Mouse (Mus musculus) midbrain, embryonic 12.5 days (tissue): ENCODE results near the gene Pgf. TPM values are rescaled to one million over a fixed set of nuclear protein-coding genes. Genes with fewer than 3 reads are reported as not detected.

Experiments
- ATAC-seq: fragments of 200-750 bp; cut with Nextera tagmentation; 2 replicates; pipeline ENCODE4 v1.8.0; 2017; ENCODE audit warnings: low read depth, moderate TSS enrichment, moderate library complexity; ENCODE audit not compliant: low FRiP score
- H3K27ac ChIP-seq: fragments of 300-500 bp; sonication (generic); replicated peaks from 2 replicates; pipeline ENCODE4 v1.5.1; 2016; ENCODE audit warnings: mild to moderate bottlenecking
- H3K27me3 ChIP-seq: fragments of 300-500 bp; sonication (generic); 2 replicates; pipeline ENCODE4 v1.6.1; 2016; ENCODE audit warnings: mild to moderate bottlenecking
- H3K36me3 ChIP-seq: fragments of 300-500 bp; sonication (generic); 2 replicates; pipeline ENCODE4 v1.6.1; 2016
- H3K4me1 ChIP-seq: fragments of 300-500 bp; sonication (generic); 2 replicates; pipeline ENCODE4 v1.6.1; 2016
- H3K4me2 ChIP-seq: fragments of 300-500 bp; sonication (generic); replicated peaks from 2 replicates; pipeline ENCODE4 v1.6.1; 2016; ENCODE audit warnings: mild to moderate bottlenecking, moderate library complexity
- H3K4me3 ChIP-seq: fragments of 300-500 bp; sonication (generic); 2 replicates; pipeline ENCODE4 v1.5.1; 2016; ENCODE audit warnings: mild to moderate bottlenecking
- H3K9ac ChIP-seq: fragments of 300-500 bp; sonication (generic); replicated peaks from 2 replicates; pipeline ENCODE4 v1.6.1; 2016; ENCODE audit warnings: mild to moderate bottlenecking, moderate library complexity
- H3K9me3 ChIP-seq: fragments of 300-500 bp; sonication (generic); 2 replicates; pipeline ENCODE4 v1.6.1; 2016; ENCODE audit warnings: mild to moderate bottlenecking
- WGBS: fragments of 180-500 bp; shearing (Covaris S2); methylation state at CpG from one replicate; pipeline ENCODE4 v1.1.7; 2016; 5-methylcytosine and 5-hydroxymethylcytosine counted together
- polyA plus RNA-seq: library from polyadenylated mRNA; unstranded; fragments of >200 nt; fragmentation: Nextera tagmentation; extraction: Ambion mirVana; gene quantifications from 2 replicates; pipeline ENCODE4 v1.2.1, GENCODE M21; 2016

Gene Pgf
- polyA plus RNA-seq, 1 experiment from 2014 or later: 5.7 TPM

DNA sequence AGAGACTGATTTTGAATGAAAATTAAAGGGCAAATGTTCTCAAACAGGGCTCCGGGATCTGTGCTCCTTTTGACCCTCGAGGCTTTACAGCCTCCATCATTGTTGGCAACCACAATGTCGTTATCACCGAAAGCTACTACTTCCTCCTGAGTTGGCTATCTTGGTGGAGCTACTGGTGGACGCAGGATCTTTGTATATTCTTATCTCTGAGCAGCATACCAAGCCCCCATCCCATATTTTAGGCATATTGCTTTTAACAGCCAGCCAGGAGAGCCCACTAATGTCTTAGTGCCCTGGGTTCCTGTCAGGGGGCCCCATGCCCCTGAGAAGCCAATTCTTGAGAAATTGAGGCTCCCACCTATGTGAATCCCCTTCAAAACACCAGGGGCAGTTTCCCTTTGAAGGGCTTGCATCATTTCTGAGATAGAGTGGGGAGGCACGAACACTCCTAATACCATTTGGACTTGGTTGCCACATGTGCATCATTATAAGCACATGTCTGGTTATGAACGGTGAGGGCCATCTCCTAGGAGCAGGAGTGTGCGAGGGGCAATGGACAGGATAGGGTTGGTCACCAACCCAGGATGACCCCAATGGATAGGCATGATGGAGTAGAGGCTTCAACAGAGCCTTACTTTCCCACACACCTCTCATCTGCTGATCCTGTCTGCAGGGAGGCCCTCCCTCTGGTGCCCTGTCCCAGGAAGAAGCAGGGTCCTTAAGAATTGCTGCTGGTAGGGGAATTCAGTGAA lies 43.4 kb downstream of the Pgf start:
- no peaks in the 10 kb centered on the region for H3K27me3 ChIP-seq
- H3K4me2 ChIP-seq: no peak overlapping the region
- ATAC-seq: no peak
- no peaks in the 10 kb centered on the region for H3K9me3 ChIP-seq
- no peak overlapping the region for H3K27ac ChIP-seq
- no peaks in the 10 kb centered on the region for H3K4me1 ChIP-seq
- no peak overlapping the region for H3K4me3 ChIP-seq
- H3K9ac ChIP-seq: no peak overlapping the region
- WGBS: 94% methylated on average over 8 of the region's 8 CpGs
- H3K36me3 ChIP-seq: peaks cover 63% of the 10 kb centered on the region

DNA sequence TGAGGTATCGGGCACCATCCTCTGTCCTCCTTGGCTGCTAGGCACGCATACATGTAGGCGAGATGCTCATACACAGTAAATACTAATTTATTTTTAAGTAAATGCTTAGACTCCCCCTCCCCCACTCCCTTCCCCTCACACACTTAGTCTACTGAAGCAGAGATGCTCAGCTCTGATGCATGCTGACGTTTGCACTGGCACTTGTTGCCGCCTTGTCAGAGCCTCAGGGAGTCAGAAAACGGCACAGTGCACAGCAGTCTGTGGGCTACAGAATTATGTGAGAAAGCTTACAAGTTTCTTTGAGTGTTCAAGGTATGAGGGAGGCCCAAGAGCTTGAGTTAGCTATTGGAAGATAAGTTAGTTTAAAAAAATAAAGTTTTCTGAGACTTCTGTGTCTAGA lies 46.2 kb downstream of the Pgf start:
- Histone ChIP-seq H3K9ac (no peak overlapping the region), H3K9me3 (no peaks in the 10 kb centered on the region), H3K4me2 (no peak overlapping the region), H3K27ac (no peak overlapping the region), H3K4me3 (no peak overlapping the region), H3K27me3 (no peaks in the 10 kb centered on the region), H3K4me1 (no peaks in the 10 kb centered on the region), H3K36me3 (peaks cover 89% of the 10 kb centered on the region)
- ATAC-seq: no peak
- WGBS: 87% methylated on average over 6 of the region's 6 CpGs

DNA sequence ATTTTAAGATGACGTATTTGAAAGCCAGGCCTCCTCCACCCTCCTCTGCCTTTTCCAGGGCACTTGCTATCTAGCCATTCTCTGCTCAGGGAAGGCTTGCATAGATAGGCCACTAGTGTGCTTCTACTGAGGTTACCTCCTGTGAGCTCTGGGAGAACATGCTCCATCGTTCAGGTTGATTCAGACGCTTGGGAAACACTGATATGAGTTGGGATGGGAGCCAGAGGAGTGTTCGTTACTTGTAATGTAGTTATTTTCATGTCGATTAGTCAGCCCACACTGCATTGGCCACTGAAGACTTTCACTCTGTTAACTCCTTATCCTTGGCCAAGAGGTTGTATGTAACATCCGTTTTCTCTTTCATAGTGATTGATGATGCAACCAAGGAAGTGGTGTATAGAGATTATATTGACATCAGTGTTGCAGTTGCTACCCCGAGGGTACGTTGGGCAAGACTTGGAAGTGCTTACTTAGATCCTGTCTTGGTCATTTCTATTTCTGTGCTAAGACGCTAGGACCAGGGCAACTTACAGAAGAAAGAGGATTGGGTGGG lies 48.1 kb downstream of the Pgf start:
- Histone ChIP-seq H3K4me2 (no peak overlapping the region), H3K36me3 (peaks cover 86% of the 10 kb centered on the region), H3K9ac (no peak overlapping the region), H3K4me3 (no peak overlapping the region), H3K4me1 (no peaks in the 10 kb centered on the region), H3K27me3 (no peaks in the 10 kb centered on the region), H3K27ac (no peak overlapping the region), H3K9me3 (no peaks in the 10 kb centered on the region)
- 94% methylated on average over 9 of the region's 9 CpGs for WGBS
- ATAC-seq: no peak

DNA sequence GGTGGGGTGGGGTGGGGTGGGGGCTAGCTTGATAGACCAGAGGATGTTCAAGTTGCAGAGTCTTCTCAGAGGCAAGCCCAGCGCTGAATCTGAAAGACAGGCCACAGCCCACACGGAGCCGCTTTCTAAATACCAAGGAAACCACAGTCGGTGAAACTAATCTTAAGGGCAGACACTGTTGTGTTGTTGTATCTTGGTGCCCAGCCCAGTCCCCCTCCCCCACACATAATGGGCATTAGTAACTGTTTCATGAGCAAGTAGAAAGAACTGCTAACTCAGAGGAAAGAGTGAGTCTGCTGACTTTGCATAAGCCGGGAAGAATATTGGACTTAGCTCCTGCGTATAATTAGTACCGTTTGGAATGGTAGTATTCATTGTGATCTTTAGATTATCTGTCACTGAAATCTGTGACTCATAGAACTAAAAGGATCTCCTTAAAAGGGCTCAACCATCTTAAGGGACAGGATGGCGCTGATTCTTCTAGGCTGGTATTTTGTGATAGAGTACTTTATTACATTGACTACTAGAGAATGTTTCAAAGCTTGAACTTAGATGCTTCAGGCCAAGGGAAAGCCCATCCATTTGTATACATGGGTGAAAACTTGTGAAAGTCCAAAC lies 50.5 kb downstream of the Pgf start:
- no peaks in the 10 kb centered on the region for H3K27me3 ChIP-seq

DNA sequence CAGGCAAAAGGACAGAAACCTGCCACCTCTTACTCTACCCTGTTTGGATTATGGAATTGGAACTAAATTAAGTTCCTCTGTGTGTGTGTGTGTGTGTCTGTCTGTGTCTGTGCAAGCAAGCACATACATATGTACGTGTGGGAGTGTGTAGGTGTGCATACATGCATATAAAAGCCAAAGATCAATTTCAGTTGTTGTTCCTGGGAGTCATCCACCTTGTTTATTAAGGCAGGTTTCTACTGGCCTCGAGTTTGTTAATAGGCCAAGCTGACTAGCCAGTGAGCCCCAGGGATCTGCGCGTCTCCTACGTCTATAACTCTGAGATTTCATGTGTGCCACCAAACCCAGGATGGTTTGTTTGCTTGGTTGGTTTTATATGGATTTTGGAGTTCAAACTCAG lies 52.8 kb downstream of the Pgf start:
- WGBS: 98% methylated on average over 5 of the region's 5 CpGs
- Histone ChIP-seq H3K36me3 (peaks cover 83% of the 10 kb centered on the region), H3K27me3 (no peaks in the 10 kb centered on the region), H3K27ac (no peak overlapping the region), H3K9me3 (no peaks in the 10 kb centered on the region), H3K4me1 (no peaks in the 10 kb centered on the region), H3K4me2 (no peak overlapping the region), H3K9ac (no peak overlapping the region), H3K4me3 (no peak overlapping the region)
- no peak for ATAC-seq

More for the DNA sequence above, 50.5 kb downstream of the Pgf start:
- no peak overlapping the region for H3K27ac ChIP-seq
- peaks cover 86% of the 10 kb centered on the region for H3K36me3 ChIP-seq
- H3K4me1 ChIP-seq: no peaks in the 10 kb centered on the region
- H3K4me3 ChIP-seq: no peak overlapping the region
- no peak overlapping the region for H3K4me2 ChIP-seq
- no peak overlapping the region for H3K9ac ChIP-seq
- WGBS: 87% methylated on average over 8 of the region's 8 CpGs
- H3K9me3 ChIP-seq: no peaks in the 10 kb centered on the region
- ATAC-seq: no peak

DNA sequence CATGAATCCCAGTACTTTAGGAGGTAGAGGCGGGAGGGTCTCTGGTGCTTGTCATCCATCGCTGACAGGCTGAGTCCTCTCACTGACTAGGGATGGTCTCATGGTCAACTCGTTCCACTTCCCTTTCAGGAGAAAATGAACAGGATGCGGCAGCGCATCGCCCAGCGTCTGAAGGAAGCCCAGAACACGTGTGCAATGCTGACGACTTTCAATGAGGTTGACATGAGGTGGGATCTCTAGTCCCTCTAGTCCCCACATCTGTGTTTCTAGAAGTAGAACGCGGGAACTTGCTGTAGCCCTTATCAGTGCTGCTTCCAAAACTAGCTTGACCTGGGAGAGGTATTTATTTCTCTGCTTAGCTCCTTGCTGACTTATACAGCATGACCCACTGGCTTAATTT lies 53.9 kb downstream of the Pgf start:
- no peaks in the 10 kb centered on the region for H3K4me1 ChIP-seq
- H3K9ac ChIP-seq: no peak overlapping the region
- no peak for ATAC-seq
- H3K36me3 ChIP-seq: peaks cover 85% of the 10 kb centered on the region
- H3K4me2 ChIP-seq: no peak overlapping the region
- no peaks in the 10 kb centered on the region for H3K9me3 ChIP-seq
- no peaks in the 10 kb centered on the region for H3K27me3 ChIP-seq
- WGBS: 95% methylated on average over 11 of the region's 11 CpGs
- H3K4me3 ChIP-seq: no peak overlapping the region
- no peak overlapping the region for H3K27ac ChIP-seq

DNA sequence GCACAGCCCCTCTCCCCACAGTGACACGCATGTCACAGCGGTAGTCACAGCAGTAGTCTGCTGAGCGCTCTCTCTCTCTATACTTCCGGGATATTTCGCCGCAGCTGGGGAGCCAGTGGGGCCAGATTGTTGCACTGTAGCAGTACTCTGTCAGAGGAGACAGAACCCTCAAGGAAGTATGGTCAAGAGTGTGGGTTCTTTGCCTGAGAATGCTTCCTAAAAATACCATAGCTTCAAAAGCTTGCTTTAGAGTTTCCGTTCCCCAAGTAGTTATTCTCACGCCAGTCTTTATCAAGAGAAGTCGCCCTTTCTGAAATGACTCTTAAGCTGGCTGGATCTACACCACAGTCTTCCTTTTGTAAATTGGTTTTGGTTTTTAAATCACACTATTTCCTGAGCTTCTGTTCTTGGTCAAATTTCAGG lies 54.5 kb downstream of the Pgf start:
- Histone ChIP-seq H3K4me1 (no peaks in the 10 kb centered on the region), H3K9me3 (no peaks in the 10 kb centered on the region), H3K27me3 (no peaks in the 10 kb centered on the region), H3K9ac (no peak overlapping the region), H3K4me2 (no peak overlapping the region), H3K4me3 (no peak overlapping the region), H3K36me3 (peaks cover 85% of the 10 kb centered on the region), H3K27ac (no peak overlapping the region)
- ATAC-seq: no peak
- WGBS: 97% methylated on average over 9 of the region's 9 CpGs

DNA sequence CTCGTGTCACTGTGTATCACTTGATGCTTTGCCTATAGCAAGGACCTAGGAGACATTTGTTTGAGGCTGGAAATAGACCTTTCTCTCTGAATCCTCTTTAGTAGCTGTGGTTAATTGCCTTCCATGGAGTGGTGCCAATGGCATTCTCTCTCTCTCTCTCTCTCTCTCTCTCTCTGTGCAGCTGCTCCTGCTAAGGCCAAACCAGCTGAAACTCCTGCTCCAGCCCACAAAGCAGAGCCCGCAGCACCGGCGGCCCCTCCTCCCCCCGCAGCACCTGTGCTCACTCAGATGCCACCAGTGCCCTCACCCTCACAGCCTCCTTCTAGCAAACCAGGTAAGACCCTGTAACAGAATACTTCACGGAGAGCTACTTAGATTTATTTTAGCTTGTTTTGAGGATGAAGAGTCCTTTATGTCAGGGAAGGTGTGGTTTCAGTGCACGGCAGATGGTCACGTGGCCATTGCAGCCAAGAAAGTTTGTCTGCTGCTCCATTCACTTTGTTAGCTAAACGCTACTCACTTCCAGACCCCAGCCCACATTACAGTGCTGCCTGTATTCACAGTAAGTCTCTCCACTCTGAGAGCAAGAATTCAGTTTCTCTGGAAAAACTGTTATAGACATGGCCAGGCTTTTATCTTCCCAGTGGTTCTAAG lies 55.7 kb downstream of the Pgf start:
- H3K9me3 ChIP-seq: no peaks in the 10 kb centered on the region
- no peak for ATAC-seq
- H3K9ac ChIP-seq: no peak overlapping the region
- H3K4me2 ChIP-seq: no peak overlapping the region
- H3K4me3 ChIP-seq: no peak overlapping the region
- no peaks in the 10 kb centered on the region for H3K4me1 ChIP-seq
- H3K36me3 ChIP-seq: peaks cover 77% of the 10 kb centered on the region
- no peaks in the 10 kb centered on the region for H3K27me3 ChIP-seq
- 93% methylated on average over 9 of the region's 9 CpGs for WGBS
- H3K27ac ChIP-seq: no peak overlapping the region

Other genes starting within 250 kb of the Pgf start
- 131 and 133 TPM in 2 replicates for gene Fcf1, start 206.9 kb downstream of the Pgf start, polyA plus RNA-seq
- 29.2 and 31.0 TPM in 2 replicates for gene Arel1, start 206.9 kb downstream of the Pgf start, polyA plus RNA-seq
- gene Ylpm1, start 181.5 kb downstream of the Pgf start, polyA plus RNA-seq: 43.7 and 44.6 TPM in 2 replicates
- 2.5 and 3.7 TPM in 2 replicates for gene Prox2, start 67.0 kb downstream of the Pgf start, polyA plus RNA-seq
- 101 and 107 TPM in 2 replicates for gene Dlst, start 67.0 kb downstream of the Pgf start, polyA plus RNA-seq
- 5.4 and 6.1 TPM in 2 replicates for gene Rps6kl1, start 26.5 kb downstream of the Pgf start, polyA plus RNA-seq
- 85.7 and 86.6 TPM in 2 replicates for gene Eif2b2, start 41.7 kb upstream of the Pgf start, polyA plus RNA-seq
- 9.8 and 10.5 TPM in 2 replicates for gene Mlh3, start 92.8 kb upstream of the Pgf start, polyA plus RNA-seq
- gene Acyp1, start 110.6 kb upstream of the Pgf start, polyA plus RNA-seq: 63.9 and 73.7 TPM in 2 replicates
- gene Zc2hc1c, start 110.8 kb upstream of the Pgf start, polyA plus RNA-seq: 1.1 and 1.2 TPM in 2 replicates
- gene Nek9, start 161.6 kb upstream of the Pgf start, polyA plus RNA-seq: 21.1 and 26.1 TPM in 2 replicates
- gene Tmed10, start 197.1 kb upstream of the Pgf start, polyA plus RNA-seq: 225 and 231 TPM in 2 replicates